Mouse (Mus musculus) embryonic facial prominence, embryonic 10.5 days (tissue): ENCODE data around the gene Nrxn1. TPM values are rescaled to one million over a fixed set of nuclear protein-coding genes. Genes with fewer than 3 reads are reported as not detected.

Source experiments
- DNase-seq: peaks from one replicate; pipeline ENCODE4 v3.0.0-alpha.2; 2017; ENCODE audit warnings: low spot score
- H3K27ac ChIP-seq: fragments of 300-500 bp; sonication (generic); replicated peaks from 2 replicates; pipeline ENCODE4 v1.5.1; 2016; ENCODE audit warnings: mild to moderate bottlenecking
- H3K27me3 ChIP-seq: fragments of 300-500 bp; sonication (generic); replicated peaks from 2 replicates; pipeline ENCODE4 v1.6.1; 2016; ENCODE audit warnings: low read depth, mild to moderate bottlenecking; ENCODE audit not compliant: poor library complexity, severe bottlenecking
- H3K36me3 ChIP-seq: fragments of 300-500 bp; sonication (generic); replicated peaks from 2 replicates; pipeline ENCODE4 v1.6.1; 2016; ENCODE audit warnings: mild to moderate bottlenecking, moderate library complexity
- H3K4me1 ChIP-seq: fragments of 300-500 bp; sonication (generic); 2 replicates; pipeline ENCODE4 v1.6.1; 2016
- H3K4me3 ChIP-seq: fragments of 300-500 bp; sonication (generic); 2 replicates; pipeline ENCODE4 v1.5.1; 2016; ENCODE audit warnings: mild to moderate bottlenecking, moderate library complexity
- H3K9me3 ChIP-seq: fragments of 300-500 bp; sonication (generic); 2 replicates; pipeline ENCODE4 v1.6.1; 2016; ENCODE audit warnings: mild to moderate bottlenecking
- WGBS: fragments of 180-500 bp; shearing (Covaris S2); methylation state at CpG from one replicate; pipeline ENCODE4 v1.1.7; 2016; 5-methylcytosine and 5-hydroxymethylcytosine counted together
- polyA plus RNA-seq: library from polyadenylated mRNA; unstranded; fragments of >200 nt; fragmentation: Nextera tagmentation; extraction: Ambion mirVana; gene quantifications from 2 replicates; pipeline ENCODE4 v1.2.1, GENCODE M21; 2016

Nrxn1 gene
- polyA plus RNA-seq, 1 experiment from 2014 or later = 4.1 TPM

GRCm38 (mm10) chr17:90078488-90078887 lies 1014.4 kb downstream of the Nrxn1 start:
- Histone ChIP-seq H3K9me3 (no peaks in the 10 kb centered on the region), H3K4me1 (no peaks in the 10 kb centered on the region), H3K36me3 (no peaks in the 10 kb centered on the region), H3K27ac (no peak overlapping the region), H3K4me3 (no peak overlapping the region), H3K27me3 (no peaks in the 10 kb centered on the region)
- DNase-seq = no peak
- 85% methylated on average over 3 of the region's 3 CpGs for WGBS

DNA sequence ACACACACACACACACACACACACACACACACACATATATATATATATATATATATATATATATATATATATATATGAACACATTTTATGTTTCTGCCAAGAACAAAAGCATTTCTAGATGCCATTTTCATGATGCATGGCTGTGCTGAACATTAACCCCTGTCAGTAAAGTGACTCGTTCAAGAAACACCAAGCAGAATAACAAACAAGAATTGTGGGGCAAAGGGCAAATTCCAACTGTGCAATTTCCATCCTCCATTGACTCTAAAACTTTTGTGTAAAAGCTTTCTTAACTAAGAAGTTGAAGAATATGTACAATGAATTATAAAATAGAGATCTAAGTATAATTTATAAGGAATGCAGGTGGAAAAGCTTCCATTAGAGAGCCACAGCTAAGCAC lies 1030.0 kb downstream of the Nrxn1 start:
- WGBS = 34% methylated on average over 1 of the region's 1 CpGs
- no peak for DNase-seq
- no peaks in the 10 kb centered on the region for H3K27me3 ChIP-seq

DNA sequence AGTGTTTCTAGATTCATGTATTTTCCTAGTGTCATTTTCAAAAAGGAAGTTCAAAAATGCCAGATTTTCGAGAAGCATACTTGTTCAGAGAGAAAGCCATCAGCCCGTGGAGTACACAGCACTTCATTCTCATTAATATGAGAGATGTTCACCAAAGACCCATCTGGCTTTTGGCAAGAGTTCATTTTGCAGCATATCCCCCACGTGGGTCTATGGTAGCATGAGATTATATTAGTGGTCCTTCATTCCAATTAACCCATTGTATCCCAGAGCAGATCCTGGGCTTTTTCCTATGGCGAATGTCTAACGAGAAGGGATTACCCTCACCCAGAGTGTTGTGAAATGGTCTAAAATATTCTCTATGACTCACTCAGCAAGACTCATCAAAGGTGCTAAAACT lies 1032.0 kb downstream of the Nrxn1 start:
- WGBS = 69% methylated on average over 5 of the region's 5 CpGs
- Histone ChIP-seq H3K27me3 (no peaks in the 10 kb centered on the region), H3K9me3 (no peaks in the 10 kb centered on the region), H3K4me3 (no peak overlapping the region), H3K36me3 (no peaks in the 10 kb centered on the region), H3K27ac (no peak overlapping the region), H3K4me1 (no peaks in the 10 kb centered on the region)
- DNase-seq = no peak

More for the DNA sequence above, 1030.0 kb downstream of the Nrxn1 start:
- no peak overlapping the region for H3K27ac ChIP-seq
- H3K4me1 ChIP-seq = no peaks in the 10 kb centered on the region
- no peak overlapping the region for H3K4me3 ChIP-seq
- H3K36me3 ChIP-seq = no peaks in the 10 kb centered on the region
- no peaks in the 10 kb centered on the region for H3K9me3 ChIP-seq

DNA sequence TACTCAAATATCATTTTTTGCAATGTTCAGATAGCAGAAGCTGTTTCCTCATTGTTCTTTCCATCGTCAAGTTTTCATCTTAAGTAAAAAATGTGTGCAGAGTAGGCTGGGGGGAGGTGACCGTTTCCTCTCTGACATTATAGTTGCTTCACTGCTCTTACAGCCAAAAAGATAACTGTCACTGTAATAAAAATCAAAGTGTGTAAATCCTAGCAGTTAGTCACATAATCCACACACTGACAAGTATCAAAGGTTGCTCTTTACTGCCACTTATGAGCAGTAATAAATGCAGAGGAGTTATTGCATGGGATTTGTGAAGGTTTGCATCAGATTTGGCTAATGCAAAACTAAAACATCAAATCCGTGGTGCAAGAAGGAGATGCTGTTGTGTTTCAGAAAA lies 1032.7 kb downstream of the Nrxn1 start:
- Histone ChIP-seq H3K4me3 (no peak overlapping the region), H3K9me3 (no peaks in the 10 kb centered on the region), H3K27me3 (no peaks in the 10 kb centered on the region), H3K36me3 (no peaks in the 10 kb centered on the region), H3K27ac (no peak overlapping the region), H3K4me1 (no peaks in the 10 kb centered on the region)
- 75% methylated on average over 3 of the region's 3 CpGs for WGBS
- DNase-seq = no peak

GRCm38 (mm10) chr17:90059320-90060111 lies 1033.4 kb downstream of the Nrxn1 start:
- no peak for DNase-seq
- WGBS = 83% methylated on average over 7 of the region's 7 CpGs
- Histone ChIP-seq H3K4me3 (no peak overlapping the region), H3K27ac (no peak overlapping the region), H3K36me3 (no peaks in the 10 kb centered on the region), H3K27me3 (no peaks in the 10 kb centered on the region), H3K4me1 (no peaks in the 10 kb centered on the region), H3K9me3 (no peaks in the 10 kb centered on the region)

GRCm38 (mm10) chr17:90054312-90054711 lies 1038.6 kb downstream of the Nrxn1 start:
- Histone ChIP-seq H3K27ac (no peak overlapping the region), H3K4me1 (no peaks in the 10 kb centered on the region), H3K27me3 (no peaks in the 10 kb centered on the region), H3K9me3 (no peaks in the 10 kb centered on the region), H3K4me3 (no peak overlapping the region), H3K36me3 (no peaks in the 10 kb centered on the region)
- DNase-seq = no peak
- 57% methylated on average over 5 of the region's 5 CpGs for WGBS

- H3K27me3 ChIP-seq = no peaks in the 10 kb centered on the region
- no peaks in the 10 kb centered on the region for H3K9me3 ChIP-seq
- no peak overlapping the region for H3K4me3 ChIP-seq
- no peak overlapping the region for H3K27ac ChIP-seq
- no peaks in the 10 kb centered on the region for H3K4me1 ChIP-seq
- 48% methylated on average over 1 of the region's 1 CpGs for WGBS
- H3K36me3 ChIP-seq = no peaks in the 10 kb centered on the region
- DNase-seq = no peak
Measured at GRCm38 (mm10) chr17:90039316-90039715, 1053.6 kb downstream of the Nrxn1 start.

DNA sequence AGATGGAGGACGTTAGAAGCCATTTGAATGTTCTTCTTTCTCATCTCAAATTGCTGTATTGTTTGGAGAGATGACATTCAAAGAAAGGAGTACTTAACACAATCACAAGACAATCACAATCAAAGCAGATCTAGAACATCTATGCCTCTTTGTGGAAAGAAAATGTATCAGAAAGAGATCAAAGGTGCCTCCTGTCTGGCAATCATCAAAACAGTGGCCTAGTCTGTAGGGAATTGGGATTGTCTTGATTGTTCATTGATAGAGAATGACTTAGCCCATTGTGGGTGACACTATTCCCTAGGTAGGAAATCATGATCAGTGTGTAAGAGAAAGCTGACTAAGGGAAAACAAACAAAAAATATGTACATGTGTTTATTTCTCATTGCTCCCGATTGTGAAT lies 1060.5 kb downstream of the Nrxn1 start:
- Histone ChIP-seq H3K4me3 (no peak overlapping the region), H3K9me3 (no peaks in the 10 kb centered on the region), H3K36me3 (no peaks in the 10 kb centered on the region), H3K27me3 (no peaks in the 10 kb centered on the region), H3K4me1 (no peaks in the 10 kb centered on the region), H3K27ac (no peak overlapping the region)
- DNase-seq = no peak
- 67% methylated on average over 2 of the region's 2 CpGs for WGBS

DNA sequence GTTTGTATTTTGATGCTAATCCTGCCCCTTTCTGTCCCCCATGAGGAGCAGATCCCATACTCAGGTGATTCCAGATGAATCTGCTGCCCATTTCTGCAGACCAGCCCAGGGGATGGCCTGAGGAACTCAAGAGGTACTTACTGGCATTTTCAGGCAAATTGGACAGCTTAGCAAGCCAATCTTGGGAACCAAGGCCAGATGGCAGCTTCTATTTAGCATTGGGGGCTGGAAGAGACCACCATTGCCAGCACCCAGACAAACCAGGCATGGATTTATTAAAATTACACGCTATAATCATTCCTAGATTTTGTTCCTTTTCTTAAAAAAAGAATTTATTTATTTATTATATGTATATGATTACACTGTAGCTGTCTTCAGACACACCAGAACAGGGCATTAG lies 1076.2 kb downstream of the Nrxn1 start:
- Histone ChIP-seq H3K4me1 (no peaks in the 10 kb centered on the region), H3K27ac (no peak overlapping the region), H3K4me3 (no peak overlapping the region), H3K27me3 (no peaks in the 10 kb centered on the region), H3K36me3 (no peaks in the 10 kb centered on the region), H3K9me3 (peaks cover 9% of the 10 kb centered on the region; the same call in 1 of the 2 replicates)
- no peak for DNase-seq
- 76% methylated on average over 1 of the region's 1 CpGs for WGBS

GRCm38 (mm10) chr17:90011761-90012160 lies 1081.1 kb downstream of the Nrxn1 start:
- Histone ChIP-seq H3K4me3 (no peak overlapping the region), H3K36me3 (no peaks in the 10 kb centered on the region), H3K27ac (no peak overlapping the region), H3K4me1 (no peaks in the 10 kb centered on the region), H3K27me3 (no peaks in the 10 kb centered on the region), H3K9me3 (peaks cover 9% of the 10 kb centered on the region; the same call in 1 of the 2 replicates)
- WGBS = 90% methylated on average over 1 of the region's 1 CpGs
- DNase-seq = no peak

- no peak for DNase-seq
- H3K27me3 ChIP-seq = no peaks in the 10 kb centered on the region
- 66% methylated on average over 5 of the region's 5 CpGs for WGBS
Measured at GRCm38 (mm10) chr17:90007438-90008109, 1085.3 kb downstream of the Nrxn1 start.

DNA sequence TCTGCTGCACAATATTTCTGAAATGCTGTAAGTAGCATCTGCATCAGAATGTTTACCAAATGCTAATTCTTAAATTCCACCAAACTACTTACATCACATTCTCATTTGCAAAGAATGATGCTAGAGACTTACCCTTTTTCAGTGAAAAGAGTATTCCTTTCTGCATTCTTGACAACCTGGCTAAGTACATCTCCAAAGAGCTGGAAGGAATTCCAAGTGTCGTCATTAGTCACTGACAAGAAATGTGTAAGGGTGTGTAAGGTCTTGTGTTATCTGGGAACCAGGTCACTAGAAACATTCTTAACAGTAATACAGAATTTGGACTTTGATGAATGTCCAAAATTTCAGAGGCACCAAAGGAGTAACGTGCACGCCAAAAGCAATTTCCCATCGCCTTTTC lies 1102.2 kb downstream of the Nrxn1 start:
- no peaks in the 10 kb centered on the region for H3K9me3 ChIP-seq
- no peak for DNase-seq
- whole genome bisulfite sequencing = 86% methylated on average over 4 of the region's 4 CpGs
- H3K4me3 ChIP-seq = no peak overlapping the region
- no peaks in the 10 kb centered on the region for H3K36me3 ChIP-seq
- H3K27me3 ChIP-seq = no peaks in the 10 kb centered on the region
- H3K27ac ChIP-seq = no peak overlapping the region
- H3K4me1 ChIP-seq = no peaks in the 10 kb centered on the region

More at GRCm38 (mm10) chr17:90007438-90008109, 1085.3 kb downstream of the Nrxn1 start:
- Histone ChIP-seq H3K36me3 (no peaks in the 10 kb centered on the region), H3K4me3 (no peak overlapping the region), H3K27ac (no peak overlapping the region), H3K4me1 (no peaks in the 10 kb centered on the region), H3K9me3 (no peaks in the 10 kb centered on the region)
